Mouse (Mus musculus): Measurements from ENCODE around the gene 9130019O22Rik.
"Not testable (repeated sequence)": the region's sequence is repeated elsewhere in the genome, so short reads cannot be mapped to it uniquely, and the experiment has no call there.

Gene 9130019O22Rik

DNA sequence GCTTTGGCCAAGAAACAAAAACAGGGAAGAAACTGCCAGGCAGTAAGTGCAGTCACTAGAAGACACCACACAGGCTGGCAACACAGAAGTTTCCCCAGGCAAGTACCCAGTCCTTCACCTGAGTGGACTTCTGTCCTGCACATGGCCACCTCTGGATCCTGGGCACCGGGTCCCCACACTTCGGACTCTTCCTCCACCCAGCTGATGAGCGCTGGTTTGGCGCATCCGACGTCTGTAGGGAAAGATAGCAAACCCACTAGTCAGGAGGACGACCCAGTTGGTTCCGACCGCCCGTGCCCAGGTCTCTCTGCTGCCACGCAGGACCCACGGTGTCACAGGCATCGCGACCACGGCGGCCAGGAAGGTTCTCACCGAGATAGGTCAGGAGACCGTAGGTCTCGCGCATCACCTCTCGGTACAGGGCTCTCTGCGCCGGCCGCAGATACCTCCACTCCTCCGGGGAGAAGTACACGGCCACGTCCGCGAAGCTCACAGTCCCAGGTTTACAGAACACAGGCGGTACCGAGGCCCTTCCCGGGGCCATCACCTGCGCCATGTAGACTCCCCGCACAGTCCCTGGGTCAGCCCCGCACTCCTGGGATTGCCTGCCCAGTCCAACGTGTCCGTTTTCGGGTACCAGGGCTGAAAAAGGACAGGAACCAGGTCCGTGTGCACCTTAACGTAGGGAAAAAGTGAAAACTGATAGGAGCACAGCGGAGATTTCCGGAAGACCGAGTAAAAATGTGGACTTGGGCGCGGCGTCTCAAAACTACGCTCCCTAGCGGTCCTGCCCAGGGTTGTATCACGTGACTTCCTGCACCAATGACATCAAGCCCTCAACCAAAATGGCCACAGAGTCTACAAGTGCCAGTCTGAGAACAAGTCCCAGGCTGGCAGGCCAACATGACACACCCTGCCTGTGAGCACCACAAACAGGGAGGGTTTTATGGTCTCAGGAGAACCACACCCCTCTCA lies 11.4 kb downstream of the 9130019O22Rik start, which contains the start of gene Zfp747:
TSS of gene Zfp747 (minus strand) at position 780 of the 975 bp plus-strand sequence.
- in situ Hi-C loops (cut with MseI, MboI) = not testable (repeated sequence)

- in situ Hi-C loops (cut with MseI, MboI) = not testable (repeated sequence)
Observed at GRCm38 (mm10) chr7:127371870-127372269, 15.1 kb downstream of the 9130019O22Rik start.

- in situ Hi-C loops (cut with MseI, MboI) = no loop called here
Observed at GRCm38 (mm10) chr7:127371213-127371612, 15.8 kb downstream of the 9130019O22Rik start.

- in situ Hi-C loops (cut with MseI, MboI) = no loop called here
Observed at GRCm38 (mm10) chr7:127366249-127366648, 20.7 kb downstream of the 9130019O22Rik start.

DNA sequence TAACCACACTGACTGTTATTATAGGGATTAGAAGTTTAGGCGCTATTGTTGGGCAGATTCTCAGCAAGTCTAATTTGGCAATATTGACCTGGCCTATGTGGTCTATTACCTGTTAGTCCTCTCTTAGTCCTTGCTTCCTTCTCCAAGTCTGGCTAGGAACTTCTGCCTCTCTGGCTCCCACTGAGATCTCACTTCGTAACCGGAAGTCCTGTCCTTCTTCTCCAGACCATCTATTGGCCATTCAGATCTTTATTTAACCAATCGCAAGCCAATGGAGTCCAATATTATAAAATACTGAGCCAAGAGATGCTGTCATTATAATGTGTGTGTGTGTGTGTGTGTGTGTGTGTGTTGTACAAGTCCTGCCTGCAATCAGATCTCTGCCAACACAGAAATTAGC lies 22.8 kb downstream of the 9130019O22Rik start:
- in situ Hi-C loops (cut with MseI, MboI) = no loop called here

DNA sequence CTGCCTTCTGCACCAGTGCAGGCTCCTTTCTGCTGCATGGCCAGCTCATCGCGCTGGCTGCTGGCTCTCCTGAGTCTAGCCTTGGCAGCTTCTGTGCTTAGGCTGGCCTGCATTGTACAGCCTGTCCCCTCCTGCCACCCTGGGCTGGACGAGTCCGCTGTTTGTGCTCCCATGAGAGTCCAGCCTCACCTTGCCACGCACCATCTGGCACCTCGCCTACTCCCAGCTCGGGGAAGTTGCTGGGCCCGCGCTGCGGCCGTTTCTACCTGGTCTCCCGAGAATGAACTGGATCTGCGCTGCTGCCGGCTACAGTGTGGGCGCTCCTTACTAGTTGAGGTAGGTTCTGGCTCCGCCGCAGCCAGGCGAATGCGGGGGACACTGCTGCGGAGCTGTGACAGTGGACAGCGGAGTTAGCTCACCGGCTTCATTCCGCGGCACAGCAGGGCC lies 23.5 kb downstream of the 9130019O22Rik start:
- in situ Hi-C loops (cut with MseI, MboI) = no loop called here

DNA sequence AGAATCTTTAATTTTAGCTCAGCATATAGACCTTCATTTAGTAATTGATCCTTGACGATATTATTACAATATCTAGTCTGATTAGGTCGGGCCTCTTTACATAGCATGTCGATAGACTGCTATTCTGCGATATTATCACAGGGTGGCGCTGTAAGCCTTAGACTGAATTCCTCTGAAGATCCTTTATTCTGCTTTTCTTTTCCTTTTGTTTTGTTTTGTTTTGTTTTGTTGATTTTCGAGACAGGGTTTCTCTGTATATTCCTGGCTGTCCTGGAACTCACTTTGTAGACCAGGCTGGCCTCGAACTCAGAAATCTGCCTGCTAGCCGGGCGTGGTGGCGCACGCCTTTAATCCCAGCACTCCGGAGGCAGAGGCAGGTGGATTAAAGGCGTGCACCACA lies 24.5 kb downstream of the 9130019O22Rik start:
- in situ Hi-C loops (cut with MseI, MboI) = not testable (repeated sequence)

GRCm38 (mm10) chr7:127361449-127361848 lies 25.5 kb downstream of the 9130019O22Rik start:
- in situ Hi-C loops (cut with MseI, MboI) = no loop called here

DNA sequence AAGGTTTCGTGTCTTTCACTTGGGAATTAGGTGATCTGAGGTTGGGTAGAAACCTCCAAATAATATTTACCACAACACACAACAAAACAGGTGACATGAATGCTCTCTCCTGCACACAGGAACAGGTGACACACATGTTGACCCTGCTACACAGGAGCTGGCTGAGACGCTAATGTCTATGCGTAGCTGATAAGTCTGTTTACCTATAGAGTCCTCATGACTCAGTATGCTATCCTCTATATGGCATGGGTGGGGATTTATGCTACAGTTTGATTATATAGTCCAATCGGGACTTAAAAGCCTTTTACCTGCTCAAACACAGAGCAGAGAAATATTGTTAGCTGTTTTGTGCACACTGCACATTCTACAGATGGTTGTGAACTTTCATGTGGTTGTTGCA lies 26.7 kb downstream of the 9130019O22Rik start:
- in situ Hi-C loops (cut with MseI, MboI) = no loop called here

- in situ Hi-C loops (cut with MseI, MboI) = no loop called here
Observed at GRCm38 (mm10) chr7:127358472-127358871, 28.5 kb downstream of the 9130019O22Rik start.

DNA sequence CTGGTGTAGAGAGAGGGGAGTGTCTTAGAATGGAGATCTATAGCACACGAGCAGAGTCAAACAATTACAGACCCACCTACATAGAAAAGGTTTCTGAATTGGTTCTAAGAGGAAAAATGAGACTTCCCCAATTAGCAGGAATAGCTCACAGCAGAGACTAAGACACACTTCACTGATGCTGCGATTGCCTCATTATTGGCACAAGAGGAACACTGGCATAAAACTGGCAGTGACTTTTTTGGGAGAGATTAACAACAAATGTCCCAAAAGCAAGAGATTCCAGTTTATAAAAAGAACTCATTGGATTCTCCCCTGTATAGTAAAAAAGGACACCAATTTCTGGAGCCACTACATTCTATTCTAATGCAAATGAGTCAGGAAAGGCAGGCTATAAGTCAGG lies 29.1 kb downstream of the 9130019O22Rik start:
- in situ Hi-C loops (cut with MseI, MboI) = no loop called here

- in situ Hi-C loops (cut with MseI, MboI) = no loop called here
Observed at GRCm38 (mm10) chr7:127355796-127356195, 31.2 kb downstream of the 9130019O22Rik start.

DNA sequence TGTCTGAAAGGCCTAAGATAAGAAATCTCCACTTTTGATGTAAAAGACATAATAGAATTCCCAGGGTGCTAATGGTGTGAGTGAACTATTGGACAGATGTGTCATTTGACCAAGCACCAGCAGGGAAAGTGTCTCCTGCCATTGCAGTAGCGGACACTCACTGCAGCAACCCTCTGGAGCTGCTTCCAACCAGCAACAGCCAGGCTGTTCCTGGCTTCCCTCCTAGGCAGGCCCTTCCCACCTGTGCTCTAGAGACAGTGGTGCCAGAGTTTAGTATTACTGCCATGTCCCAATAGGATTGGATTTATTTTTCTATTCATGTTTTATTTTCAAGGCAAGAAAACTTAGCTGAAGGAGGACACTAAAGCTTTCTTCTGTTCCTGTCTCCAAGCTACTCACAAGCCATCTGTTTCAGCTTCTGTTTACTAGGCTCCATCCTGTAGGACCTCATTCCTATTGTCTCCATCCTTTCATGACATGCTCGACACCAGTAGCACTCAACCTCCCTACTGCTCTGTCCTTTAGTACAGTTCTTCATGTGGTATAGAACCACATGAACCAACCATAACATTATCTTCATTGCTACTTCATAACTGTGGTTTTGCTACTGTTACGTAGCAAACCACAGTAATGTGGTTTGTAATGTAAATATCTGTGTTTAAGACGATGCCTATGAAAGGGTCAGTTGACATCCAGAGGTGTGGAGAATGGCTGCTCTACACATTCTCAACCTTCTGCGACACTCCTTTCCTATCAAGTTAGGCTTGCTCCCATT lies 35.5 kb downstream of the 9130019O22Rik start:
- in situ Hi-C loops (cut with MseI, MboI) = no loop called here

DNA sequence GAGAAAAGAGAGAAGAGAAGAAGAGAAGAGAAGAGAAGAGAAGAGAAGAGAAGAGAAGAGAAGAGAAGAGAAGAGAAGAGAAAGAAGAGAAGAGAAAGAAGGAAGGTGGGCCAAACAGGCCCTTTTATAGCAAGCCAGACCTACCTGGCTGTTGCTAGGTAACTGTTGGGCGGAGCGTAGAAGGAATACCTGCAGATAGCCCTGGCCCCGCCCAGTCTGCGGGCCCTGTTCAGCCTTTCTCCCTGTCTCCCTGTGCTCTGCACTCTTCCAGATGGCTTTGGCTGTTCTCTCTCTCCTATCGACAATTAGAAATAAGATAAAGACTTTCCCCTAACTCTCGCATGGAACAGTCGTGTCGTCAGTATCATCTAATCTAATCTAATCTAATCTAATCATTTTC lies 40.3 kb downstream of the 9130019O22Rik start:
- in situ Hi-C loops (cut with MseI, MboI) = no loop called here

- in situ Hi-C loops (cut with MseI, MboI) = no loop called here
Observed at GRCm38 (mm10) chr7:127345512-127346325, 41.2 kb downstream of the 9130019O22Rik start, which contains the start of gene Zfp768. TSS of gene Zfp768 (minus strand) at chr7:127345589.

DNA sequence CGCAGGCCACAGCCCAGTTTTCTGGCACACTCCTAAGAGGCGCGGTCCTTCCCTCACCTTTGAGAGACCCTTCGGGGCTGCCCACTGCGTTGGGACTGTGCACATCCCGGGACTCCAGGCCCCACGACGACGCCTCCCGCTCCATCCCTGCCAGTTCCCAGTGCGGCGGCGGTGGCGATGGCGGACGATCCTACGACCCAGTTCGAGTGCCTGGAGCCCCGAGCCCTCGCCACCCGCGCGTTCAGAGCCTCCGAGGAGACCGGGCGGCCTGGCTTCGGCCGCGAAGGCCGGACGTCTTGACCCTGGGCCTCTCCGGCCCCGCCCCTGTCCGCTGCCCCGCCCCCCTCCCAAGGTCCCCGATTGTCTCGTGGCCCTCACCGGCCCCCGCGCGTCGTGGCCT lies 41.9 kb downstream of the 9130019O22Rik start:
- in situ Hi-C loops (cut with MseI, MboI) = no loop called here

- in situ Hi-C loops (cut with MseI, MboI) = no loop called here
Observed at GRCm38 (mm10) chr7:127344371-127344770, 42.6 kb downstream of the 9130019O22Rik start.

GRCm38 (mm10) chr7:127343351-127344019 lies 43.5 kb downstream of the 9130019O22Rik start:
- in situ Hi-C loops (cut with MseI, MboI) = no loop called here

DNA sequence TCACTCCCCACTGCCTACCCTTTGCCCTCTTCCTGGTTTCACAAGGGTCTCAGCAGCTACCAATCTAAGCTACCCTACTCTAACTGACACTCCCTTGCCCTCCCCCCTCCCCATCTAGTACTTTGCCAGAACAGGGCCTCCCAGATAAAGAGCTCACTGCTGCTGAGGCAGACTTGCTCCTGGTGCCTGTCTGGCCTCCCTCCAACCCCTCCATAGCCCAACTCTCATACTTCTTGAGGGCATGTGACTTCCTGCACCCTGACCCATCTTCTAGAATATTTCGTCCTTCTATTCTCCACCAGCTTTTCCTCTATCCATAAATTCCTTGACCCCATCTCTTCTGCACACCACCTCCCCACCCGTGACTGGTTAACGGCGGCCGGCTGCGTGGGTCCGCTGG lies 44.1 kb downstream of the 9130019O22Rik start:
- in situ Hi-C loops (cut with MseI, MboI) = no loop called here

DNA sequence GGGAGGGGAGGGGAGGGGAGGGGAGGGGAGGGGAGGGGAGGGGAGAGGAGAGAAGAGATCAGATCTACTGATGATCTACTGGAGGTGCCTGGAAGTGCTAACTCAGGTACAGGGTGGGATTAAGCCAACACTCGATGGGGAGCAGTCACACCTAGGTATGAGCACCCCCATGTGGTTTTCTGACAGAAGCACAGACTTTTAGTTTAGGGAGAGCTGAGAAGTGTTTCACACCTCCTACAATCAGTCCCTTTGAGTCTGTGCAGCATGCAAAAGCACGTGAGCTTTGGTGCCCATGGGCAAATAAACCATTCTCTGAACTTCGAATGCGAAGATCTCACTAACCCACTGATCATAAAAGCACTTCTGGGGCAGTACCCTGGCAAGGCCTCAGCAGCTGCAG lies 44.6 kb downstream of the 9130019O22Rik start:
- in situ Hi-C loops (cut with MseI, MboI) = no loop called here

- in situ Hi-C loops (cut with MseI, MboI) = not testable (repeated sequence)
Observed at GRCm38 (mm10) chr7:127341861-127342260, 45.1 kb downstream of the 9130019O22Rik start.
